Mouse (Mus musculus): ENCODE results near the gene Kcna7. TPM values are rescaled to one million over a fixed set of nuclear protein-coding genes. Genes with fewer than 3 reads are reported as not detected.
"Not testable (repeated sequence)": the region's sequence is repeated elsewhere in the genome, so short reads cannot be mapped to it uniquely, and the experiment has no call there.

Gene Kcna7
- not detected for total RNA-seq (2021)

- peak; percentile 58 to 61 for DNase-seq (ENCODE audit: low spot score in 2 of 2)
- intact Hi-C loops (cut with DNase I), result no loop called here
Measured at GRCm38 (mm10) chr7:45405091-45406075, at the start of gene Kcna7. Gene Kcna7, plus strand, starts transcription at chr7:45405653.

GRCm38 (mm10) chr7:45356087-45356486, 49.4 kb upstream of the Kcna7 start:
- no peak for DNase-seq (ENCODE audit: low spot score in 2 of 2)

GRCm38 (mm10) chr7:45359081-45359480, 46.4 kb upstream of the Kcna7 start:
- intact Hi-C loops (cut with DNase I); DNase-seq (ENCODE audit: low spot score in 2 of 2): not testable (repeated sequence)

More at GRCm38 (mm10) chr7:45356087-45356486, 49.4 kb upstream of the Kcna7 start:
- intact Hi-C loops (cut with DNase I), result no loop called here

- intact Hi-C loops (cut with DNase I), result no loop called here
- DNase-seq (ENCODE audit: low spot score in 2 of 2), result peak in 1 of 2 experiments; percentile 34
Measured at GRCm38 (mm10) chr7:45360404-45361125, 44.9 kb upstream of the Kcna7 start.

- intact Hi-C loops (cut with DNase I), result no loop called here
- DNase-seq (ENCODE audit: low spot score in 2 of 2), result peak; percentile 83 to 86
Measured at GRCm38 (mm10) chr7:45361243-45361804, 44.1 kb upstream of the Kcna7 start.

- intact Hi-C loops (cut with DNase I), result no loop called here
- peak in 1 of 2 experiments; percentile 34 for DNase-seq (ENCODE audit: low spot score in 2 of 2)
Measured at GRCm38 (mm10) chr7:45362801-45363200, 42.7 kb upstream of the Kcna7 start.

- intact Hi-C loops (cut with DNase I), result no loop called here
- no peak for DNase-seq (ENCODE audit: low spot score in 2 of 2)
Measured at GRCm38 (mm10) chr7:45363983-45364382, 41.5 kb upstream of the Kcna7 start.

- peak in 1 of 2 experiments; percentile 38 for DNase-seq (ENCODE audit: low spot score in 2 of 2)
- intact Hi-C loops (cut with DNase I), result no loop called here
Measured at GRCm38 (mm10) chr7:45365742-45366651, 39.5 kb upstream of the Kcna7 start.

- intact Hi-C loops (cut with DNase I), result no loop called here
- no peak for DNase-seq (ENCODE audit: low spot score in 2 of 2)
Measured at GRCm38 (mm10) chr7:45366652-45367019, 38.8 kb upstream of the Kcna7 start, which contains the start of gene Ppfia3. Gene Ppfia3, minus strand, starts transcription at chr7:45367019.

GRCm38 (mm10) chr7:45367020-45367880, 38.2 kb upstream of the Kcna7 start:
- intact Hi-C loops (cut with DNase I), result no loop called here
- peak; percentile 99 for DNase-seq (ENCODE audit: low spot score in 2 of 2)

- DNase-seq (ENCODE audit: low spot score in 2 of 2), result peak; percentile 45 to 52
- intact Hi-C loops (cut with DNase I), result no loop called here
Measured at GRCm38 (mm10) chr7:45368178-45368577, 37.3 kb upstream of the Kcna7 start.

GRCm38 (mm10) chr7:45369022-45369745, 36.3 kb upstream of the Kcna7 start:
- intact Hi-C loops (cut with DNase I), result no loop called here
- no peak for DNase-seq (ENCODE audit: low spot score in 2 of 2)

GRCm38 (mm10) chr7:45369836-45370474, 35.5 kb upstream of the Kcna7 start:
- intact Hi-C loops (cut with DNase I), result no loop called here
- no peak for DNase-seq (ENCODE audit: low spot score in 2 of 2)

GRCm38 (mm10) chr7:45370475-45371311, 34.8 kb upstream of the Kcna7 start, which contains the start of gene Lin7b:
Gene Lin7b, minus strand, starts transcription at chr7:45370583.
- intact Hi-C loops (cut with DNase I), result no loop called here
- DNase-seq (ENCODE audit: low spot score in 2 of 2), result peak; percentile 92 to 93

GRCm38 (mm10) chr7:45372371-45372770, 33.1 kb upstream of the Kcna7 start:
- DNase-seq (ENCODE audit: low spot score in 2 of 2), result no peak
- intact Hi-C loops (cut with DNase I), result no loop called here

- intact Hi-C loops (cut with DNase I), result no loop called here
- no peak for DNase-seq (ENCODE audit: low spot score in 2 of 2)
Measured at GRCm38 (mm10) chr7:45374620-45375019, 30.8 kb upstream of the Kcna7 start.
